Mouse (Mus musculus) kidney, adult 2 months (tissue): Measurements from ENCODE around the gene Olfr675.
"Not testable (repeated sequence)": the region's sequence is repeated elsewhere in the genome, so short reads cannot be mapped to it uniquely, and the experiment has no call there.

Experiments used
- CTCF ChIP-seq: fragments of 200-500 bp; conservative IDR thresholded peaks from 2 replicates; pipeline ENCODE4 v1.5.1; 2011; ENCODE audit warnings: low read depth, mild to moderate bottlenecking, control low read depth, low read length, moderate library complexity, mixed read lengths; ENCODE audit not compliant: insufficient read depth, insufficient read length
- POLR2A ChIP-seq: fragments of 200-500 bp; IDR thresholded peaks from one replicate; pipeline ENCODE4 v1.6.1; 2011; ENCODE audit warnings: low read depth, low read length, control low read depth

- TF ChIP-seq POLR2A, CTCF: not testable (repeated sequence)
Observed at GRCm38 (mm10) chr7:105033836-105034235, 5.6 kb upstream of the Olfr675 start.
